Mouse (Mus musculus) CH12.LX (cell line): Measurements from ENCODE around the gene Nsf. TPM values are rescaled to one million over a fixed set of nuclear protein-coding genes. Genes with fewer than 3 reads are reported as not detected.
A peak's percentile ranks its signal among the peaks of the same experiment; 100 is the strongest.

Experiments
- DNase-seq: peaks from one replicate; pipeline ENCODE4 v3.0.0-alpha.2; 2013; ENCODE audit errors: extremely low read depth
- H3K27ac ChIP-seq: 2 replicates; pipeline ENCODE4 v1.5.1; 2012; ENCODE audit warnings: low read depth, mild to moderate bottlenecking, control low read depth, moderate library complexity; ENCODE audit not compliant: insufficient read depth
- H3K27me3 ChIP-seq: replicated peaks from 2 replicates; pipeline ENCODE3; 2012; ENCODE audit warnings: inconsistent platforms
- H3K36me3 ChIP-seq, 2 experiments: replicated peaks in 1 of 2; 2 replicates each; pipeline versions ENCODE3 to v1.6.1; 2012; ENCODE audit warnings: inconsistent platforms in 1 of 2, low read length in 1 of 2, mild to moderate bottlenecking in 1 of 2, mixed read lengths in 1 of 2, moderate library complexity in 1 of 2; ENCODE audit not compliant: control insufficient read depth in 1 of 2, insufficient read depth in 1 of 2
- H3K4me1 ChIP-seq, 2 experiments: 2 replicates each; pipeline ENCODE4 v1.6.1; 2012; ENCODE audit warnings: inconsistent platforms in 1 of 2, moderate library complexity in 1 of 2; ENCODE audit not compliant: insufficient read depth in 2 of 2, control insufficient read depth in 1 of 2
- H3K4me2 ChIP-seq: 2 replicates; pipeline ENCODE4 v1.6.1; 2012; ENCODE audit warnings: low read depth, mild to moderate bottlenecking, control low read depth; ENCODE audit not compliant: poor library complexity, insufficient read depth, severe bottlenecking
- H3K4me3 ChIP-seq, 3 experiments: fragments of 150-350 bp in 1 of 3; sonication (generic) in 1 of 3; replicated peaks in 1 of 3; 2 replicates each; pipeline versions ENCODE3 to v1.5.1; 2011 to 2012; ENCODE audit warnings: low read depth in 2 of 3, low read length in 2 of 3, mild to moderate bottlenecking in 2 of 3, moderate library complexity in 2 of 3, control low read depth in 1 of 3, improper control_type of control experiment in 1 of 3, inconsistent platforms in 1 of 3, mixed read lengths in 1 of 3; ENCODE audit not compliant: poor library complexity in 1 of 3
- H3K79me2 ChIP-seq: replicated peaks from 2 replicates; pipeline ENCODE4 v1.6.1; 2012; ENCODE audit warnings: mild to moderate bottlenecking, moderate library complexity; ENCODE audit not compliant: control insufficient read depth, poor library complexity, insufficient read depth, severe bottlenecking; ENCODE audit errors: extremely low read depth
- H3K9ac ChIP-seq: 2 replicates; pipeline ENCODE4 v1.6.1; 2012; ENCODE audit warnings: low read depth, mild to moderate bottlenecking, control low read depth, moderate library complexity; ENCODE audit not compliant: insufficient read depth
- H3K9me3 ChIP-seq: replicated peaks from 2 replicates; pipeline ENCODE3; 2012; ENCODE audit warnings: low read length, inconsistent platforms, mixed read lengths
- BHLHE40 ChIP-seq: IDR thresholded peaks from 2 replicates; pipeline ENCODE4 v1.6.1; 2011; ENCODE audit warnings: mild to moderate bottlenecking, low read depth, low read length, improper control_type of control experiment
- CHD1 ChIP-seq: IDR thresholded peaks from 2 replicates; pipeline ENCODE4 v1.6.1; 2012; ENCODE audit warnings: low read depth, low read length, improper control_type of control experiment, inconsistent platforms
- CHD2 ChIP-seq: IDR thresholded peaks from 2 replicates; pipeline ENCODE4 v1.6.1; 2011; ENCODE audit warnings: low read length, improper control_type of control experiment
- IRF4 ChIP-seq: IDR thresholded peaks from 2 replicates; pipeline ENCODE4 v1.6.1; 2014; ENCODE audit warnings: low read depth, mild to moderate bottlenecking, inconsistent platforms, low read length, improper control_type of control experiment
- JUN ChIP-seq: IDR thresholded peaks from 2 replicates; pipeline ENCODE4 v1.6.1; 2011; ENCODE audit warnings: low read depth, mild to moderate bottlenecking, low read length, improper control_type of control experiment, moderate library complexity; ENCODE audit not compliant: insufficient read depth
- MAFK ChIP-seq: IDR thresholded peaks from 2 replicates; pipeline ENCODE4 v1.6.1; 2011; ENCODE audit warnings: low read length, improper control_type of control experiment; ENCODE audit not compliant: insufficient replicate concordance
- MAZ ChIP-seq: IDR thresholded peaks from 2 replicates; pipeline ENCODE4 v1.6.1; 2012; ENCODE audit warnings: low read depth, mild to moderate bottlenecking, inconsistent platforms, low read length, improper control_type of control experiment, moderate library complexity
- MEF2A ChIP-seq: IDR thresholded peaks from 2 replicates; pipeline ENCODE4 v1.6.1; 2014; ENCODE audit warnings: low read depth, mild to moderate bottlenecking, inconsistent platforms, low read length, improper control_type of control experiment, borderline replicate concordance
- MYC ChIP-seq: IDR thresholded peaks from 2 replicates; pipeline ENCODE4 v1.6.1; 2011; ENCODE audit warnings: low read depth, mild to moderate bottlenecking, improper control_type of control experiment, low read length
- PAX5 ChIP-seq: IDR thresholded peaks from 2 replicates; pipeline ENCODE4 v1.6.1; 2012; ENCODE audit warnings: low read length, inconsistent platforms, mixed read lengths
- SIN3A ChIP-seq: IDR thresholded peaks from 2 replicates; pipeline ENCODE4 v1.6.1; 2012; ENCODE audit warnings: low read length, improper control_type of control experiment, inconsistent platforms
- SMC3 ChIP-seq: IDR thresholded peaks from 2 replicates; pipeline ENCODE4 v1.6.1; 2011; ENCODE audit warnings: low read depth, low read length, improper control_type of control experiment
- ZC3H11A ChIP-seq: IDR thresholded peaks from 2 replicates; pipeline ENCODE4 v1.6.1; 2012; ENCODE audit warnings: low read depth, mild to moderate bottlenecking, inconsistent platforms, low read length, improper control_type of control experiment
- ZMIZ1 ChIP-seq: IDR thresholded peaks from 2 replicates; pipeline ENCODE4 v1.6.1; 2012; ENCODE audit warnings: low read depth, mild to moderate bottlenecking, inconsistent platforms, low read length, improper control_type of control experiment
- dilution Hi-C: fragments of 300-500 bp; cut with MboI; formaldehyde crosslinking; loops from 2 replicates; pipeline ENCODE4 v1.14.3; 2020; ENCODE audit warnings: low sequenced_read_pairs; ENCODE audit not compliant: extremely low pct_unique_long_range_greater_than_20kb, extremely low pct_ligation_motif_present
- in situ Hi-C: fragments of 300-500 bp; cut with MboI; formaldehyde crosslinking; loops from 3 replicates; pipeline ENCODE4 v1.14.3; 2019; ENCODE audit warnings: low sequenced_read_pairs, low pct_ligation_motif_present, low pct_unique_long_range_greater_than_20kb, mixed read lengths
- polyA plus RNA-seq: library from polyadenylated mRNA; unstranded; fragments of >175 nt; gene quantifications from 2 replicates; pipeline ENCODE4 v1.2.1, GENCODE M21; 2012; ENCODE audit warnings: low read depth; ENCODE audit not compliant: insufficient read length
- total RNA-seq, 2 experiments: library from RNA; depleted of rRNA; stranded (reverse); fragments of 300-350 nt in 1 of 2; fragments of >200 nt in 1 of 2; gene quantifications; 2 replicates each; pipeline ENCODE4 v1.2.3; 2012 to 2014

The Nsf gene
- total and polyA plus RNA-seq, 3 experiments: 48.1 to 99.3 (median 50.9) TPM

DNA sequence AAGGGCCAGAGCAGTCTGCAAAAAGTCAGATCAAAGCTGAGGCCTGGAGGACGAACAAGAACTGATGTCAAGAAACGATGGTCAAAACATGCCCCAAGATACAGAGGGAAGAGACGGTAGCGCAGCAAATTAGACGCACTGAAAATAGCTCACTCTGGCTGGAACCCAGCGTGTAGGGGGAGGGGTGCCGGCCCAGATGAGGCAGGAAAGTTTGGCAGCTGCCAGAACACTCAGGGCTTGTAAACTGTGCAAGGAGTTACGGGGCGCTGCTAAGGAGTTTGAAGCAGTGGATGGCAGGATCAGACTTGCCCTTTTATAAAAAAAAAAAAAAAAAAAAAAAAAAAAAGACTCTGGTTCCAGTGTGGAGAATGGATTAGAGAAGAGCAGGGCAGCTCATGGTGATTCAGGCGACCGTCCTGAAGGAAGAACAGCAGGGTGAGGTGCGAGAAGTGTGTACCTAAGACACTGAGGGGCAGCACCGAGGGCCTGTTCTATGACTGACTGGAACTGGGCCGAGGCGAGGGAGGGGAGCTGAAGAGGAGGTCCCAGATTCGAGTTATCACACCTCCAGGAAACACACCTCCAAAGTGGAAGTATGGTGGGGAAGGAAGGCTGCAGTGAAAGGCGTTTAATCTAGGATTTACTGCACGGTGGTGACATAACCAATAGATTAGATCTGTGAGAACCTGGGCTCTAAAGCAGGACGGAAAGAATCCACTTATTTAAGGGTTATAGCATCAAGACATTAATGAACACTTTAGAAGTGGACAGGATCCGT is 52.9 kb downstream of the Nsf start:
- Histone ChIP-seq H3K4me2 (no peak overlapping the region), H3K36me3 (peaks cover 16 to 91% of the 10 kb centered on the region in 2 experiments)

DNA sequence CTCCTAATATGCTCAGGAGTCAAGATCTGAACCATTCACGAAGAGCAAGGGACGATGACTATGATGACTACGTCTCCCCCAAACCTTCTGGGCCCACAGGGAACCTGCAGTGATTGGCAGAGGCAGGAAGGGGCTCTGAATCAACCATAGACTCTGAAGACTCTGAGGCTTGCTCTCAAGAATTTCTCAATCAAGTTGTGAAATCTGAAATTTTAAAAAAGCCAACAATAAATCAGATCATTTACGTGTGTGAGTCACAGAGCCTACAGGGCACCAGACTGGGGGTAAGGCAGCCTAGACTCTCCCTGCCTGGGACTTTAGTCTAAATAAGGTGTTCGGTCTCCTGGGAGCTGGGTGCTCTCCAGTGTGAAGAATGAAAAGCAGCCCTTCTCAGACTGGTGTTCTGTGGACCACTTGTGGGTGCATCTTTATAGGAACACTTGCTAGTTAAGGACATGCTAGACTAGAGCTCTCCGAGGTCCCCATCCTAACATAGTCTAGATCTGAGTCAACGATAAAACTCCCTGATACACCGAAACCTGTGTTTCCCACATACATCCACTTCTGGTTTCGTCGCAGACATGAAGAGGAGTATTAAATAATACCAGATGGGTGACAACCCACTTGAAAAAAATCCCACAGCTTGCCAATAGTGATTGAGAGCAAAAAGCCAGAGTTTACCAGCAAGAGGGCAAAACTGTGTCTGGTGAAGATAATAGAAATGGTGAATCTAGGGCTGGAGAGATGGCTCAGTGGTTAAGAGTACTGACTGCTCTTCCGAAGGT is 56.7 kb downstream of the Nsf start:
- H3K9ac ChIP-seq: no peak overlapping the region
- H3K4me1 ChIP-seq: peaks cover 0 to 4% of the 10 kb centered on the region in 2 experiments; a peak in 2 of 4 replicates
- DNase-seq: peak; percentile 6
- peaks cover 29 to 93% of the 10 kb centered on the region in 2 experiments for H3K36me3 ChIP-seq
- H3K79me2 ChIP-seq: no peaks in the 10 kb centered on the region
- H3K4me3 ChIP-seq: no peak overlapping the region
- in situ Hi-C loops (no loop called here), dilution Hi-C loops (no loop called here)
- H3K9me3 ChIP-seq: no peaks in the 10 kb centered on the region
- no peak for TF ChIP-seq JUN
- TF ChIP-seq MAZ: no peak
- no peak for TF ChIP-seq PAX5
- no peak for TF ChIP-seq MAFK
- TF ChIP-seq ZC3H11A: no peak
- no peak for TF ChIP-seq SIN3A
- no peak for TF ChIP-seq SMC3
- no peak overlapping the region for H3K4me2 ChIP-seq
- no peaks in the 10 kb centered on the region for H3K27me3 ChIP-seq
- no peak overlapping the region for H3K27ac ChIP-seq

More for the DNA sequence above, 52.9 kb downstream of the Nsf start:
- no peak for DNase-seq
- peaks cover 0 to 4% of the 10 kb centered on the region in 2 experiments; a peak in 2 of 4 replicates for H3K4me1 ChIP-seq
- in situ Hi-C loops (no loop called here), dilution Hi-C loops (no loop called here)
- no peaks in the 10 kb centered on the region for H3K27me3 ChIP-seq
- no peaks in the 10 kb centered on the region for H3K9me3 ChIP-seq
- TF ChIP-seq IRF4 (no peak), CHD1 (no peak), PAX5 (no peak), JUN (no peak), MYC (no peak), ZMIZ1 (no peak), CHD2 (no peak), BHLHE40 (no peak), MEF2A (no peak)
- TF ChIP-seq, all 38 proteins: peak for 0
- Histone ChIP-seq H3K4me3 (no peak overlapping the region), H3K79me2 (no peaks in the 10 kb centered on the region), H3K27ac (no peak overlapping the region), H3K9ac (no peak overlapping the region)
